Comparison of ENCODE assay signal across 20 mouse cellular contexts in genomic region chr16:7147884-7148283, GRCm38 (mm10).
DNase-seq lines count a peak whose midpoint lies in the region; ATAC-seq lines count a peak whose summit lies in the region.
"Had no signal": no experiment of that assay in that cellular context is flagged by ENCODE, and none has a peak within 500 bp of the region (broad histone marks: within the 10 kb centered on the region; RNA-seq: fewer than 3 reads in every experiment).

No protein-coding gene starts in this region.

- WGBS in hindbrain, embryonic 15.5 days: 57% methylated on average over 2 of the region's 2 CpGs
- 71% methylated on average over 2 of the region's 2 CpGs for WGBS in hindbrain, embryonic 10.5 days
- 59% methylated on average over 2 of the region's 2 CpGs for WGBS in kidney, embryonic 15.5 days

- H3K9ac ChIP-seq in hindbrain, embryonic 15.5 days: no peak overlapping the region
- no peak overlapping the region for H3K9ac ChIP-seq in kidney, embryonic 15.5 days
- H3K9ac ChIP-seq: forebrain, embryonic 15.5 days; heart, embryonic 15.5 days; limb, embryonic 13.5 days; liver, embryonic 14.5 days had no signal

- H3K4me1 ChIP-seq in hindbrain, embryonic 15.5 days (replicated peaks): peaks cover 61% of the 10 kb centered on the region
- peaks cover 47% of the 10 kb centered on the region for H3K4me1 ChIP-seq in hindbrain, embryonic 10.5 days (replicated peaks)
- peaks cover 55% of the 10 kb centered on the region for H3K4me1 ChIP-seq in kidney, embryonic 15.5 days
- H3K4me1 ChIP-seq: megakaryocyte, embryonic 14.5 days had no signal

- H3K36me3 ChIP-seq in hindbrain, embryonic 15.5 days: no peaks in the 10 kb centered on the region
- H3K36me3 ChIP-seq in hindbrain, embryonic 10.5 days: no peaks in the 10 kb centered on the region
- H3K36me3 ChIP-seq in kidney, embryonic 15.5 days: no peaks in the 10 kb centered on the region
- H3K36me3 ChIP-seq: forebrain, embryonic 15.5 days; heart, embryonic 15.5 days; limb, embryonic 13.5 days had no signal

- DNase-seq in cerebellum, adult 11-12 months: peak; percentile 32
- DNase-seq in cerebellum, postnatal 4 days (ENCODE audit: low spot score in 2 of 2): no peak
- no peak for DNase-seq in hindbrain, embryonic 10.5 days (ENCODE audit: low spot score)
- peak; percentile 46 for DNase-seq in urinary bladder, postnatal 14 days (ENCODE audit: low spot score)
- no peak for DNase-seq in urinary bladder, postnatal 25 days (ENCODE audit: low spot score)
- DNase-seq in frontal cortex, postnatal 14 days (ENCODE audit: low spot score in 2 of 2): no peak
- DNase-seq: kidney, adult 18-20 months; kidney, postnatal 14 days; layer of hippocampus, adult 9-11 months; lung, postnatal 10 days; right cerebral cortex, adult 18-20 months; thymus, adult 2 months had no signal

- H3K27ac ChIP-seq in hindbrain, embryonic 15.5 days (replicated peaks): peak overlapping the region; percentile 47
- no peak overlapping the region for H3K27ac ChIP-seq in hindbrain, embryonic 10.5 days
- no peak overlapping the region for H3K27ac ChIP-seq in kidney, embryonic 15.5 days
- H3K27ac ChIP-seq: heart, embryonic 15.5 days; limb, embryonic 13.5 days; liver, embryonic 14.5 days had no signal

- no peak overlapping the region for H3K4me3 ChIP-seq in hindbrain, embryonic 15.5 days
- H3K4me3 ChIP-seq in hindbrain, embryonic 10.5 days: no peak overlapping the region
- no peak overlapping the region for H3K4me3 ChIP-seq in kidney, embryonic 15.5 days (replicated peaks)
- H3K4me3 ChIP-seq: erythroblast, embryonic 14.5 days; forebrain, embryonic 15.5 days; heart, embryonic 15.5 days; limb, embryonic 13.5 days; megakaryocyte, embryonic 14.5 days had no signal

- H3K9me3 ChIP-seq in hindbrain, embryonic 15.5 days: no peaks in the 10 kb centered on the region
- H3K9me3 ChIP-seq in hindbrain, embryonic 10.5 days: no peaks in the 10 kb centered on the region
- no peaks in the 10 kb centered on the region for H3K9me3 ChIP-seq in kidney, embryonic 15.5 days (replicated peaks)
- H3K9me3 ChIP-seq: forebrain, embryonic 15.5 days; heart, embryonic 15.5 days; limb, embryonic 13.5 days; megakaryocyte, embryonic 14.5 days had no signal

- H3K4me2 ChIP-seq in hindbrain, embryonic 15.5 days: no peak overlapping the region
- no peak overlapping the region for H3K4me2 ChIP-seq in kidney, embryonic 15.5 days
- H3K4me2 ChIP-seq: forebrain, embryonic 15.5 days; heart, embryonic 15.5 days; limb, embryonic 13.5 days had no signal

- no peaks in the 10 kb centered on the region for H3K27me3 ChIP-seq in hindbrain, embryonic 15.5 days
- H3K27me3 ChIP-seq in hindbrain, embryonic 10.5 days (ENCODE audit: insufficient read depth, poor library complexity, severe bottlenecking): no peaks in the 10 kb centered on the region; the same call in 1 of the 2 replicates
- no peaks in the 10 kb centered on the region for H3K27me3 ChIP-seq in kidney, embryonic 15.5 days
- H3K27me3 ChIP-seq: forebrain, embryonic 15.5 days; heart, embryonic 15.5 days; limb, embryonic 13.5 days; megakaryocyte, embryonic 14.5 days had no signal

- ATAC-seq in hindbrain, embryonic 15.5 days (ENCODE audit: low FRiP score, low read depth): no peak
- no peak for ATAC-seq in kidney, embryonic 15.5 days (replicated peaks; ENCODE audit: low FRiP score)
- ATAC-seq: forebrain, embryonic 15.5 days had no signal

Comparison
In these comparisons a context has a peak if more than half of its experiments do, and no peak if none do; other contexts are left out.
1. DNase-seq: peak in cerebellum, adult 11-12 months (single experiment) and urinary bladder, postnatal 14 days (single experiment); none in cerebellum, postnatal 4 days (0 of 2), hindbrain, embryonic 10.5 days (single experiment), urinary bladder, postnatal 25 days (single experiment) and frontal cortex, postnatal 14 days (0 of 2).